Comparison of ENCODE assay signal across 12 mouse cellular contexts in genomic region chr17:85337666-85338065, GRCm38 (mm10).
"Had no signal": no experiment of that assay in that cellular context is flagged by ENCODE, and none has a peak within 500 bp of the region (broad histone marks: within the 10 kb centered on the region; RNA-seq: fewer than 3 reads in every experiment).

No protein-coding gene starts in this region.

- DNase-seq: gastrocnemius, postnatal 25 days; heart, adult 18-20 months; heart, postnatal 10 days; heart, postnatal 4 days; kidney, adult 18-20 months; kidney, adult 8-10 months; kidney, postnatal 10 days; kidney, postnatal 25 days; kidney, postnatal 4 days; liver; liver, embryonic 13.5 days; liver, postnatal 0 days had no signal
